Mouse (Mus musculus): ENCODE data around the gene Neil1.

Neil1 gene

DNA sequence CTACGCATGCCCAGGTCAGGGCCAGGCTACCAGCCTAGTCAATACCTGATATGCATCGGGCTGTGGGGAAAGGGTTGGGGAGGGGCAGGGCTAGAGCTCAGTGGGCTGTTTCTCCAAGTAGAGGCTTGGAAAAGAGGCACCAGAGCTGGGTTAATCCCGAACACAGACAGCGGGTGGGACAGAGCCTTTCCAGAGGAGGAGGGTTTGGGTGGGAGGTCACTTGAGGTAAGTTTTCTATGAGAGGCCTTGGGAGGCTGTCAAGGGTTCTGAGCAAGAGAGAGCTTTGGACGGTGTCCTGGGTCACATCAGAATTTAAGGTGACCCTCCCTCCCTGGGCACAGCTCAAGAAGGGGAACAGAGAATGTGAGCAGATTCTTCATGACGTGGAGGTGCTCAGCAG lies 9.6 kb downstream of the Neil1 start:
- DNase-seq: no peak

DNA sequence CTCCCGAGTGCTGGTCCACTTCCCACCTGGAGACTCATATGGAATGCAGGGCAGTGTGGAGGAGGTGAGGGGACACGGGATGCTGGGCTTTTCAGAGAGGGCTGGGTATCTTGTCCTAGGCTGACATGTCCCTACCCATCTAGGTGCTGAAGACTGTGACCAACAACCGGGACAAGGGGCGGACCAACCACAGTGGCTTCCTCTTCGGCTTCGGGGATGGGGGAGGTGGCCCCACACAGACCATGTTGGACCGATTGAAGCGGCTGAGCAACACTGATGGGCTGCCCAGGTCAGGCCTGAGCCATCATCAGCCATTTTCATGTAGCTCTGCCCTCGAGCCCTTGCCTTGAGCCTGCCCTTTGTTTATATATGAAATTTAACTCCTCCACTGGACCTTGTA lies 10.3 kb downstream of the Neil1 start:
- no peak for DNase-seq

DNA sequence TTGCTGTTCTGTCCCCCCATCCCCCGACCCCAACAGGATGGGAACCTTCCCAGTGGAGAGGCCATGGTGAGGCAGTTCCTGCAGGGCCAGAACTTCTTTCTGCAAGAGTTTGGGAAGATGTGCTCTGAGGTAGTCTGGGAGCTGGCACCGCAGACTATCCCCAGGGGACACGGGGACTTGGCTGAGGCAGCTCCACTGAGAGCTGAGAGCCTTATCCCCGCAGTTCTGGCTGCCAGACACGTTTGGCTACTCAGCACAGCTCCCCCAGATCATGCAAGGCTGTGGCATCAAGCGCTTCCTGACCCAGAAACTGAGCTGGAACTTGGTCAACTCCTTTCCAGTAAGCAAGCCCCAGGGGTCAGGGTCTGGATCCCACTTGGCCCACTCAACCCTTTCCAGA lies 10.9 kb downstream of the Neil1 start:
- DNase-seq: no peak

DNA sequence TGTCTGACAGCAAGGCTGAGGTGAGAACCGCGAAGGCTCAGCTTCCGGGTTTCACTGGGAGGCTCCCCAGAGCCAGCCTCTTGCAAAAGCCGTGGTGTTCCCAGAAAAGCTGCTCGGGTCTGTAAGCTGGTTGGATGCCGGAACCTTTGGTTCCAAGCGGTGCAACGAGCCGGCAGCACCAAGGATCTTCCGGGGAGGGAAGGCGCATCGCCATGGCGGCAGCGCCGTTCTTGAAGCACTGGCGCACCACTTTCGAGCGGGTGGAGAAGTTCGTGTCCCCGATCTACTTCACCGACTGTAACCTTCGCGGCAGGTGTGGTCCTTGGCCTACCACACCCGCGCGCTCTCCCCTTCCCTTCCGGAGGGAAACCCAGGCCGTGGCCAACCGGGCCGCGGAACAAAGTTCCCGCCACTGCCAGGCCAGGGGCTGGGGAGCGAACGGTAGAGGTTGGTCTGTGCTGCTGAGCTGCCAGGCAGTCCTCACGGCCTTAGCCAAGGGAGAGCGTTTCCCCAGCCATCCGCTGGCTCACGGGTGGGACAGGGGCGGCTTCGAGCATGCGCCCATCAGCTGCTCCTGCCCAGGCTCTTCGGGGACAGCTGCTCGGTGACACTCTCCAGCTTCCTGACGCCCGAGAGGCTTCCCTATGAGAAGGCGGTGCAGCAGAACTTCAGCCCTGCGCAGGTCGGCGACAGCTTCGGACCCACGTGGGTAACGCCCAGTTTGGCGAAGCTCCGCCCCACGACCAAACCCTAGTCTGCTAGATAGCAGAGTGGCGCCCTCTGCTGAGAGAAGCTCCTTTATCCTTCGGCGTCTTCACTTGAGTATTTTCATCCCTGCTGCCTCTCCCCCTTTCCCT lies 17.3 kb downstream of the Neil1 start, which contains the start of gene Man2c1:
Gene Man2c1 (plus strand): TSS at position 114 of the 857 bp plus-strand sequence.
- peak; percentile 96 for DNase-seq

DNA sequence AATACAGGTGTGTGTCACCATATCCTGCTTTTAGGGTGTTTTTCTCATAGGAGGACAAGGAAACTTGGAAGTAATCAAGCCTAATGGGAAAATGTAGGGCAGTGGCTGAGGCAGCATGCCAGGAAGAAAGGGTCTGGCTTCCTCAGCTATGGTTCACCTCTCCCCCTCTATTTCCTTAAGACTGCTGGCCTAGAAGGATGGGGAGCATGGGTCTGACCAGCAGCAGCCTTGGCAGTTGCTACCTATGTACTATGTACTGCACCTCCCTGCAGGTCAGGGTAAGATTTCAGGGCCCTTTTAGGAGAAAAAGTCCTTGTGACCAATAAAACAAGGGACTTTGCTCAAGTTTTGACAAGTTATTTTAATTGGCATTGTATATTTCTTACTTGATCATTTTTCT lies 18.5 kb downstream of the Neil1 start:
- no peak for DNase-seq

DNA sequence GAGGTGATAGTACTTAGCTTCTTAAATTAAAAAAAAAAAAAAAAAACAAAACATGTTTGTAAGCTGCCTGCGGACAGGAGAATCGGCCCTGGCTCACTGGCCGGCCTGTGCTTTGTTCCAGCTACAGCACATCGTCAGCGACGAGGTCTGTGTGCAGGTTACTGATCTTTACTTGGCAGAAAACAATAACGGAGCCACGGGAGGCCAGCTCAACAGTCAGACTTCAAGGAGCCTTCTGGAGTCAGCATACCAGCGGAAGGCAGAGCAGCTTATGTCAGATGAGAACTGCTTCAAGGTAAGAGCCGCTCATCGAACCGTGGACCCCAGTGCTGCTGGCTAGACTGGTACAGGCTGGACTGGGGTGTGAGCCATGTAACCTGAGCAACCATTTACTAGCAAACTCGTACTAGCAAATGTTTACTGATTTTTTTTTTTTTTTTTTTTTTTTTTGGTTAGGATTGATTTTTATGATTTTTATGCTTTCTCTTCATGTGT lies 30.8 kb downstream of the Neil1 start:
- peak; percentile 40 for DNase-seq

All from kidney, adult 9 months (tissue).